Mouse (Mus musculus): ENCODE results near the gene Aff1. TPM values are rescaled to one million over a fixed set of nuclear protein-coding genes. Genes with fewer than 3 reads are reported as not detected.

Aff1 gene
- total RNA-seq (2021) = 1 to 10 TPM; 4.9 to 6.3 TPM

DNA sequence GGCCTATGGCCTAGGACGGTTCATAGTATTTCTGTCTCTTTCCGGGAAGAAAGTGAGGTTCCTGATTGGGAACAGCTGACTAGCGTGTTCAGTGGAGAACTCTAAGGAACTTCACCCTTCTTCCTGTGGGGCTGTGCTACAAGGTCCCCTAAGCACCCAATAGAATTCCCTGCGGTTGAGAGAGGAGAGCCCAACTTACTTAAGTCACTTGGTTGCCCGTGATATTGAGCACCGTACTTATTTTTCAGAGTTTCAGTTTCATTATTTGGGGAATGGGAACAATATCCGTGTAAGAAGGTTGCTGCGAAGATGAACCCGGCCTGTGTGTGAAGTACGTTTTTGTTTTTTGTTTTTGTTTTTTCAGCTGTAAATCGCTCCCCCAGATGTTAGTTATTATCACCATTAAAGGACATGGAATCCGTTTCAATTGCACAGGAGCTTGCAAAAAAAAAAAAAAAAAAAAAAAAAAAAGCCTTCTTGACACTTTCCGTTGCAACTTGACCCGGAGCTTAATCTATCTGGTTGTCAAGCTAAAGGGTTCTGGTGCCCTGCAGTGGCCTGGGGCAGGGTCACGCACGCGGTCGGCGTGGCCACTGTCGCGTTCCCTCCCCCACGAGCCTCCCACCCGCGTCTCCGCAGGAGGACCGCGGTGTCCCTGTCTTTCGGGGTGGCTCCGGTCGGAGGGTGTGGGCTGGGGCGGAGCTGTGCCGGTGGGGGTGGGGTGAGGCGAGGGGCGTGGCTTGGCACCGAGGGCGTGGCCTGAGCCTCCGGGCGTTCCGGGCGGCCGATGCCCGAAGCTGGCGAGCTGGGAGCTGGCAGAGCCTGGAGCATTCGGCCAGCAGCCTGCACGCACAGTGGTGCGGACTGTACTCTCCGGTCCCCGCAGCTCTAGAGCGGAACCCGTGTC, at the start of gene Aff1:
Aff1 (plus strand) TSS at position 751 of the 907 bp plus-strand sequence.
- DNase-seq = peak; percentile 81
- intact Hi-C loops (cut with DNase I) = no loop called here

DNA sequence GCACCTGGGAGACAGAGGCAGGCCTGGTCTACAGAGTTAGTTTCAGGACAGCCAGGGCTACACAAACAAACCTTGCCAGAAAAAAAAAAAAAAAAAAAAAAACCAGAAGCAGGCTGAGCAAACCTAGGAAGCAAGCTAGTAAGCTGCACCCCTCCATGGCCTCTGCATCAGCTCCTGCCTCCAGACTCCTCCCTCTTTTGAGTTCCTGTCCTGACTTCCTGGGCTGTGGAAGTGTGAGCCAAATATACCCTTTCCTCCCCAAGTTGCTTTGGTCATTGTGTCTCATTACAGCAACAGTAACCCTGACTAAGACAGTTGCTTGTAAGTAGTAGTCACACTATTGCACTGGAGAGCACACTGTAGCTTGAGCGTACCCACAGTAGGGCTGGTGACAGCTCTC, 48.0 kb upstream of the Aff1 start:
- intact Hi-C loops (cut with DNase I) = no loop called here

DNA sequence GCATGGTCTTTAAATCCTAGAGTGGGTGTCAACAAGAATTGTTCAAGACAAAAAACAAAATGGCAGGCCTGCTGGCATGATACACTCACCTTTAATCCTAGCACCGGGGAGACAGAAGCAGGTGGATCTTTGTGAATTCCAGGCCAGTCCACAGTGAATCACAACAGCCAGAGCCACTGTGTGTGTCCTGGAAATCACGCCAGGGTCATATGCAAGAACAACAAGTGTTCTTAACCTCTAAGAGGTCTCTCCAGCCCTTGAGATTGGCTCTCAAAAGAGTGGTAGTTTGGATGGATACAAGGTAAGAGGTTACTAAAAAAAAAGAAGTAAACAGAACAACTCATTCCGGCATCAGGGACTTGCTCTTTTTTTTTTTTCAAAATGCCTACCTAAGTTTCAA, 44.9 kb upstream of the Aff1 start:
- DNase-seq = no peak
- intact Hi-C loops (cut with DNase I) = no loop called here

More for the DNA sequence above, 48.0 kb upstream of the Aff1 start:
- DNase-seq = no peak

DNA sequence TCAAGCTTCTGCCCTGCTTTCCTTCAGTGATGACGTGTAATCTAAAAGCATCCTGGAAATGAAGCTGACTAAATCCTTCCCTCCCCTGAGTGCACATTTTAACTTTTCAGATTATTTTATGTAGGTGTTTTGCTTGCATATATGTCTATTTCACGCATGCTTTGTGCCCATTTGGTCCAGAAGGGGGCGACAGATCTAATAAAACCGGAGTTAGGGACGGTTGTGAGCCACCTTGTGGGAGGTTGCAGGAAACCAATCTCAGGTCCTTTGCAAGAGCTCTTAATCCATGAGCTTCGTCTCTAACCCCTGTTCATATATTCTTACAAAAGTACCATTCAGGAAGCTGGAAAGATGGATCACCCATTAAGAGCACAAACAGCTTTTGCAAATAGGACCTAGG, 37.9 kb upstream of the Aff1 start:
- peak; percentile 56 for DNase-seq
- intact Hi-C loops (cut with DNase I) = no loop called here

DNA sequence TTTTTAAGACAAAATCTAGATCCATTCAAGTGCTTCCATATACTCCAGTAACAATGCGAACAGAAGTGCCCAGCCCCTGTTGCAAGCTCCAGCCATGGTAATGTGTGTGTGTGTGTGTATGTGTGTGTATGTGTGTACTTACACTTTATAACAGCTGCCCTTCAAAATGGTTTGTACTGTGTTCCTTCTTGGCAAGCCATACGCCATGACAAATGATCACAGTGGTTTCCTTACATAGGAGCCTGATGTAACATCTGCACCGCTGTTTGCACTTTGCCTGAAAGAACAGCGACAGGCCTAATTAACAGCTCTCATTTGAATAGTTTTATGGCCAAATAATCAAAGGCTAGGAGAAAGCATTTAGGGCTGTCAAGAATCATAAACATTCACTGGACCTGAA, 37.4 kb upstream of the Aff1 start:
- intact Hi-C loops (cut with DNase I) = loop anchor here (5.0 kb wide), 2 partner anchors 112 to 297 kb away; no protein-coding TSS in a partner anchor
- no peak for DNase-seq

DNA sequence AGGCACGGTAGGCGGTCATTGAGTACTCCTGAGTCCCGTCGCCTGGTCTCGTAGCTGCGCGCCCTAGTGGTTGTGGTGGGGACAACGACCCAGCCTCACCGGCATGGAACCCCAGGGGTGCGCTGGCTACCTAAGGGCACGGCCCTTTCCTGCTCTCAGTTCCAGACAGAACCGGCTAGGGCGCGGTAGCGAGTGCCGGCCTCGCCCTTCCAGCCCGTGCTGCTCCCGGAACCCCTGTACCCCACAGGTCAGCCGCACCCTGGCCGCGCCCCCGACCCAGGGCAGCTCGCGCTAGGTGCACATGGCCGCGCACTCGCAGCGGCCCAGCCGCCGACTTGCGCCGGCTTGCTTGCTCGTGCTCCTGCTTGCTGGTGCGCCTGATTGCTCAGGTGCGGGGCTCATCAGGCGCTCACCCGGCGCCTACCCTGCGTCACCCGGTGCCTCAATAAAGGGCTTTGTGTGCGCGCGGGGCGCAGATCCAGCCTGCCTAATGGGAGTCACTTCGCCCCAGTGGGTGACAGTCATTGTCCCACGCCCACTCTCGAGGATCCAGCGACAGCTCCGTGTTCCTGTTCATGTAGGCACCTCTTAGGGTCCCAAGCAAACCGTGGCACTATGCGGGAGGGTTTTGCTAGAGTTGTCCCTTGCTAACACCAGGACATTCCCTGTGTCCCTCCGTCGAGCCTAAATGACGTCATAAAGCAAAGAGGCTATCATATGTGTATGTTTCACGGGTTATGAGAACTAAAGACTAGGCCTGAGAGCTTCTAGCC, 36.6 kb upstream of the Aff1 start, which contains the start of gene 1700016H13Rik:
1700016H13Rik (minus strand) TSS at position 665 of the 773 bp plus-strand sequence.
- intact Hi-C loops (cut with DNase I) = loop anchor here (5.0 kb wide), 2 partner anchors 113 to 298 kb away; no protein-coding TSS in a partner anchor
- peak; percentile 74 for DNase-seq

DNA sequence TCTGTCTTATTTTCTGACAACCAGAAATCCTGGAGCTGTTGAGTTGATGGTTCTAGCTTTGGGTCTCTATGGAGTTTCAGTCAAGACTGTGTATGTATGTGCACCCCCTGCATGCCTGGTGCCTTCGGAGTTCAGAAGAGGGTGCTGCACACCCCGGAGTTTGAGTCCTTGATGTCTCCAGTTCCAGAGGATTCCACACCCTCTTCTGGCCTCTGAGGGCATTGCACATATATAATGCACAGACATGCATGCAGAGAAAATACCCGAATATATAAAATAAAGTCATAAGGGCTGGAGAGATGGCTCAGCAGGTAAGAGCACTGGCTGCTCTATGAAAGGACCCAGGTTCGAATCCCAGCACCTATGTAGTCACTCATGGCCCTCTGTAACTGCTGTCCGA, 33.3 kb upstream of the Aff1 start:
- intact Hi-C loops (cut with DNase I) = loop anchor here (5.0 kb wide), 2 partner anchors 117 to 302 kb away; no protein-coding TSS in a partner anchor

DNA sequence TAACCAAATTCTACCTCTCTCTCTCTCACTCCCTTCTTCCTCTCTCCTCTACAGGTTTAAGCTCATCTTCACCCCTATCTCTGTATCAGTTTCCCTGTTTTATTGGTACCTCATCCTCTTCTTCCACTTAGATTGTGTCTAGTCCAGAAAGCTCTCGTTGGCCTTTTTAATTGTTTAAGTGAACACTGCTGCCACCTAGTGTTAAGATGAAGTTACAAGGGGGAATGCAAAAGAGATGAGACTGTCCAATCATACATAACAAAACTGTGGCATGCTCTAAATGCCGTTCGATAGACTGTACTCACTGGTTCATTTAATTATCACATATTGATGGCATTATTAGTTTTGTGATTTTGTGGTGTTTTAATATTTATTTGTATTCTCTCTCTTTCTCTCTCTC, 32.6 kb upstream of the Aff1 start:
- DNase-seq = no peak
- intact Hi-C loops (cut with DNase I) = loop anchor here (5.0 kb wide), 2 partner anchors 117 to 302 kb away; no protein-coding TSS in a partner anchor

More for the DNA sequence above, 33.3 kb upstream of the Aff1 start:
- no peak for DNase-seq

DNA sequence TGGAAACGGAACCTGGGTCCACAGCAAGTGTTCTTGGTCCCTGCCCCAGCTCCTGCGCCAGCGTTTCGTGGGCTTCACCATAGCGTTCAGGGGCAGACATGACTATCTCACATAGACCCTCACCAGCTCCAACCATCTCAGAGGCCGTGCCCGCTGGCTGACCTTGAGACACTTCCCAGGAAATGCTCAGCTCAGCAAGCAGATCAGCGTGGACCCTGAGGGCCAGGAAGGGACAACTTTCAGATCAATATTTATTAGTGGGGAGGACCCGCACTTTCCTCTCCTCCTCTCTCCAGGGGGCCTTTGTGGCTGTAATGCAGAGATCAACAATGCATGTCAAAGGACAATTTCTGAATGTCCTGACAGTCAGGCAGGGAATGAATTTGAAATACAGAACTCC, 27.2 kb upstream of the Aff1 start:
- DNase-seq = no peak
- intact Hi-C loops (cut with DNase I) = no loop called here

DNA sequence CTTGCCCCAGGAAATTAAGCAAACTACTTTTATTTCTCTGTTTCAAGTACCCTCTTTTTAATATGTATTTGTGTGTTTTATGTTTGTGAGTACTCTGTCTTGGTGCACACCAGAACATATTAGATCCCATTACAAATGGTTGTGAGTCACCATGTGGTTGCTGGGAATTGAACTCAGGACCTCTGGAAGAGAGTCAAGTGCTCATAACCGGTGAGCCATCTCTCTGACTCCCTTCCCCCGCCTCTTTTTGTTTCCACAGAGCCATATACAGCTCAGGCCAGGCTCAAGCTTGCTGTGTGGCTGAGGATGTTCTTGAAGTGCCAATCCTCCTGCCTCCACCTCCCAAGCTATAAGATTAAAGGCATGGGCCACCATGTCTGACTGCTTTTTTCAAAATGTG, 26.3 kb upstream of the Aff1 start:
- intact Hi-C loops (cut with DNase I) = no loop called here
- no peak for DNase-seq

DNA sequence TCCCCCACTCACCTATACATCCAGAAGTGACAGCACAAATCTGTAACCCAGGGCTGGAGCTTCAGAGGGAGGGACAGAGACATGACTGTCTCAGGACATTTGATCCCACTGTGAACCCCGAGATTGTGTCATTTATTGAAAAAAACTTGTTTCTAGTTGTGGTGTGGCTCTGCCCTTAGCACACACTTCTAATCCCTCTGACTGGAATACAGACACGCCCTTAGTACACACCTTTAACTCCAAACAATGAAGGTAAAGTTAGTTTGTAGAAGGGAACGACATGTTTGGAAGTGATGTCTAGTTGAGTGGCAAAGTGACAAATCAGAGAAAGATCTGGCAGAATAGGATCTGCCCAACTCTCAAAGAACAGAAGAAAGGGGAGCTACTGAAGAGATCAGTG, 20.3 kb upstream of the Aff1 start:
- intact Hi-C loops (cut with DNase I) = no loop called here
- DNase-seq = no peak

DNA sequence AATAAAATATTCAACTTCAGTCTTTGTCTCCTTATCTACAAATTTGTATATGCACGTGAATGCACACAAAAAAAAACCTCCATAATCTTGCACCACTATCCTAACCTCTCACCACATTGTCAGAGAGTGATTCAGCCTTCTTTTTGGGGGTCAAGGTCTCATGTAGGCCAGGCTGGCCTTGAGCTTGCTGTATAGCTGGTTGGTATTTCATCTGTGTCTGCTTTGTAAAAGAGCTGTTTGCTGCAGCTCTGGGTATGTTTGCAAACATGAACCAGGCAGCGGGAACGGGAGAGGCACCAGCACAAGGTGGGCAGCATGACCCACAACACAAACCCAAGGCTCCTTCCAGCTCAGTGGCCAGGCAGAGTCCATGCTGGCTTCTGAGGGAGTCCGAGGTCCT, 18.6 kb upstream of the Aff1 start:
- no peak for DNase-seq
- intact Hi-C loops (cut with DNase I) = no loop called here

DNA sequence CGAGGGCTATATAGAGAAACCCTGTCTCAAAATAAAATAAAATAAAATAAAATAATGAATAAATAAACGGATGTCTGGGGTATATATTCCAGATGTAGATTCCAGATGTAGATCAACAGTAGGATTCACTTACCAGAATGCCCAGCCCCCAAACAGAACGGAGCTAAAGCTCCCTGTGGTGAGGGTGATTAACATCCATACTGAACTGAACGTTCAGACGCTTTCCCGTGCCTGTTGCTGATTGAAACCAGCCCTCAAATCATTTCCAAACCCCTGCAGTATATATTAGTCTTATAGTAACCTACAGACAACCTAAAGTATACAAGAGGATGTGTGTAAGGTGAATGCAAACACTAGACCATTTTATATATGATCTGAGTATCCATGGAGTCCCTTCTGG, 17.7 kb upstream of the Aff1 start:
- intact Hi-C loops (cut with DNase I) = no loop called here
- DNase-seq = no peak

DNA sequence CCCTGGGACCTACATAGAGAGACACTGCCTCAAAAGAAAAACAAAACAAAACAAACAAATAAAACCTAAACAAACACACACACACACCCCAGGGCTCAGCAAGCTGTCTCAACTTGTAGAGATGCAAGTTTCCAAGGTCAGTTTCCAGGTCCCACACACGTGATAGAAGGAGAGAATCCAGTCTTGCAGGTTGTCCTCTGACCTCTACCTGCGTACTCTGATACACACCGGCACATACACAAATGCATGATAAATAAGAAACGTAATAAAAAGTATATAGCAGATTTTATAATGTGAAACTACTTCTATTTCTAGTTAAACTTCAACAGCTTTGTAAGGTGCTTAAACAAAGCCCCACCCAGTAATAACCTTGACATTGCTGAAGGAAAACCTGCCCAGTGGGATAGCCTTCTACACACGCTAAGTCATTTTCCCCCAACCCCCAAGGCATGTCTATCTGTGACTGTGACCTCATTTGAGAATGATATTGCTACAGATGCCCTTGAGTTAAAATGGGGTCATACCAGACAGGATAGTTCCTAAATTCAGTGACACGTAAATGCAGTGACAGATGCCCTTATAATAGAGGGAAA, 15.8 kb upstream of the Aff1 start:
- no peak for DNase-seq
- intact Hi-C loops (cut with DNase I) = no loop called here

DNA sequence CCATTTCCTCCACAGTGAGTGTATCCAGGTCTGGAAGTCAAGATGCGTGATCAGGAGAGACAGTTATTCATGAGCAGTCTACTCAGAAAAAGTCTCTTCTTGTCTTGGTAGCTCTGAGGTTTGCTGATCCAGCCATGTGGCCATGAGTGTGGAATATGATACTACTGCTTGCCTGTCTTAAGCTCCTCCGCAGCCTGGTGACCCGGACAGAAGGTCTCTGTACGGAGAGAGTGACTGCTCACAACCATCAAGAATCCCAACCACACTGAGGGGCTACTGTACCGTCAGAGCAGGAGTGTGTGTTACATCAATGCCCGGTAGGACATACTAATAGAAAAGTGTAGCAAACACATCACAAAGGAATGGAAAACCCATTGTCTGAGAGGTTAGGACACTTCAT, 14.3 kb upstream of the Aff1 start:
- intact Hi-C loops (cut with DNase I) = no loop called here
- no peak for DNase-seq

DNA sequence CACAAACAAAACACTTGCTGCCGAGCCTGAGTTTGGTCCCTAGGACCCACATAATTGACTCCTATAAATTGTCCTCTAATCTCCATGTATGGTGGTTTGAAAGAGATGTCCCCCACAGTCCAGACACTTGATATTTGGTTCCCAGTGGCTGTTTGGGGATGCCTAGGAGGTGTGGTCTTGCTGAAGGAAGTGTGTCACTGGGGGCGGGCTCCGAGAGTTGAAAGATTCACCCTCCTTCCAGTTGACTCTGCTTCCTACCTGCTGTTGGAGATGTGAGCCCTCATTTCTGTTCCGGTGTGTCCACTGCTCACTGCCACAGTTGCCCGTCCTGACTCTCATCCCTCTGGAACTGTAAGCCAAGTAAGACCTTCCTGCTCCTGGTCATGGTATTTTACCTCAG, 13.2 kb upstream of the Aff1 start:
- no peak for DNase-seq
- intact Hi-C loops (cut with DNase I) = no loop called here

DNA sequence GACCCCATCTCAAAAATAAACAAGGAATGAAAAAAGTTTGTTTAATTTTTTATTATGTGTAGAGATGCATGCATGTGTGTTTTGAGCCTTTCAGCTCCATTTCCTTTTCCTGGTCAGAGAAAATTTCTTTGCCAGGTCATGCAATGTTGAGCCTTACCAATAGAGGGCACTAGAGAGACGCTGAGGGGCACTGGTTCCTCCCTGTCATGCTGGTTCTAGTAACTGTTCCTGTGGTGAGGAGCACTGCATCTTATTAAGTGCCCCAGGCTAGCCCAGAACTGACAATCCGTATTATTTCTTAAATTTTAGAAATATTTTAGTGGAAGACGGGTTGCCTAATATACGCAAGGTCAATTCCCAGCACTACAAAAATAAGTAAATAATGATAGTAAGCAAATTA, 11.8 kb upstream of the Aff1 start:
- peak; percentile 51 for DNase-seq
- intact Hi-C loops (cut with DNase I) = loop anchor here (5.0 kb wide), 1 partner anchor 137 kb away; no protein-coding TSS in a partner anchor

DNA sequence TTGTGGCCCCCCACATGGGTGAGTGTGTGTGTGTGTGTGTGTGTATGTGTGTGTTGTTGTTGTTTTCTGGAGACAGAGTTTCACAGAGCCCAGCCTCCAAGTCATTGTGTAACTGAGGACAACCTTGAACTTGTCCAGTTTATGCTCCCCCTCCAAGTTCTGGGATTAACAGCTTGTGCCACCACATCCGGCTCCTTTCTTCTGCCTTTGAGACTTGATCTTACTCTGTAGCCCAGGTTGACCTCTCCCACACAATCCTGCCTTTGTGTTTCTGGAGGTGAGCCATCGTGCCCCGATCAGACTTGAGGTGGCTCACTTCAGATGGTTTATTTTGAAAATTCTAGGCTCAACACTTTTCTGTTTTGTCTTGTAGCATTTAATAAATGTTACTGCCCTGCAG, 10.3 kb upstream of the Aff1 start:
- DNase-seq = no peak
- intact Hi-C loops (cut with DNase I) = loop anchor here (5.0 kb wide), 1 partner anchor 135 kb away; no protein-coding TSS in a partner anchor

DNA sequence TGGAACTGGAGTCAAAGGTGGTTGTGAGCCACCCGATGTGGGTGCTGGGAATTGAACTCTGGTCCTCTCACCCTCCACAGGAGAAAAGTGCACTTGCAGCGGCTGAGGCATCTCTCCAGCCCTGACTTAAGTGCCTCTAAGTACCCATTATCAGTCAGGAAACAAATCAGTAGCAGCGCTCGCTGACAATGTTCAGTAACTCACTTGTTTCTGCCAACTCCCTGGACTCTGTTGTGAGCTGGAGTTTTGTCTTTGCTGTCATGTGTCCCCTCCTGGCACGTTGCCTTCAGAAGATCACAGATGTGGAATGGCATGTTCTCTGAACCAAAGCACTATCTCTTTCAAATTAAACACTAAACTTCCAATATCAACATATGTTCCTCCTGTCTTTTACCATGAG, 2.5 kb upstream of the Aff1 start:
- intact Hi-C loops (cut with DNase I) = no loop called here
- DNase-seq = no peak

DNA sequence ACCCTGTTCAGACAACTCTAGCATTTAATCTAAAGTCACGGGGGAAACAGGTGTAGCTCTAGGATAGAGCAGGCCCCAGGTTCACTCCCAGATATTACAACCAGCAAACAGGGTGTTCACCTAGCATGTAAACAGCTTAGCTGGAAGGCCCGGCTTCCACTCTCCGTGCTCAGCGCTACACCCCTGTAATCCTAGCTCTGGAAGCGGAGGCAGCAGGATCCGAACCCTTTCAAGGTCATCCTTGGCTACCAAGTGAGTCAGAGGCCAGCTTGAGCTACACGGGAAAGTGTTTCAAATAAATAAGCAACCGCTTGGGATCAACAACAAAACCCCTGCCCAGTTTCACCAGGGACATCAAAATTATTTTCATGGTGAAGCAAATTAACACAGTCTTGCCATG, 2.0 kb upstream of the Aff1 start:
- intact Hi-C loops (cut with DNase I) = no loop called here
- DNase-seq = no peak

DNA sequence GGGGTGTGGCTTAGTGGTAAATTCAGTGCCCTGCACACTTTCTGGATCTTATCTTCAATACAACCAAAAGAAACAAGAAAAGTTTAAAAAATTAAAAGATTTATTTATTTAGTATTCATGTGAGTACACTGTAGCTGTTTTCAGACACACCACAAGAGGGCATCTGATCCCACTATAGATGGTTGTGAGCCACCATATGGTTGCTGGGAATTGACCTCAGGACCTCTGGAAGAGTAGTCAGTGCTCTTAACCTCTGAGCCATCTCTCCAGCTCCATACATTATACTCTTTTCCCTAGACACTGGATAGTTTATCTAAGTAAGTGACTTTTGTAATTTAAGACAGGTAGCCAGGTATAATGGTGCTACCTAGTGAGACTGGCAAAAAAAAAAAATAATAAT, 1.0 kb upstream of the Aff1 start:
- intact Hi-C loops (cut with DNase I) = no loop called here

More for the DNA sequence above, 1.0 kb upstream of the Aff1 start:
- DNase-seq = no peak

Data from left cerebral cortex, postnatal 4 days (tissue).